8 mouse cellular contexts compared by ENCODE assay signal in genomic region chr19:5051031-5051430, GRCm38 (mm10). TPM values are rescaled to one million over a fixed set of nuclear protein-coding genes. Genes with fewer than 3 reads are reported as not detected.
DNase-seq lines count a peak whose midpoint lies in the region; ATAC-seq lines count a peak whose summit lies in the region.

No protein-coding gene starts in this region.

- H3K9ac ChIP-seq in kidney, embryonic 14.5 days (ENCODE audit: low read depth, low read length) = peak overlapping the region; percentile 44; the same call in 1 of the 2 replicates
- H3K9ac ChIP-seq in hindbrain, embryonic 13.5 days = peak overlapping the region; percentile 39; the same call in 1 of the 2 replicates
- 0 out of 2 replicates have a peak overlapping the region, but pooled peaks have one; percentile 9 for H3K9ac ChIP-seq in midbrain, embryonic 14.5 days (replicated peaks; ENCODE audit: low read length)

- peak; percentile 13; the same call in 1 of the 2 replicates for ATAC-seq in kidney, embryonic 14.5 days (ENCODE audit: low FRiP score, low TSS enrichment)
- no peak for ATAC-seq in hindbrain, embryonic 13.5 days (ENCODE audit: low FRiP score)
- ATAC-seq in midbrain, embryonic 14.5 days (ENCODE audit: low FRiP score, low TSS enrichment) = no peak

- no peaks in the 10 kb centered on the region for H3K9me3 ChIP-seq in kidney, embryonic 14.5 days (ENCODE audit: control insufficient read depth, low read length)
- H3K9me3 ChIP-seq in hindbrain, embryonic 13.5 days = no peaks in the 10 kb centered on the region
- H3K9me3 ChIP-seq in midbrain, embryonic 14.5 days (ENCODE audit: control insufficient read depth, low read length) = no peaks in the 10 kb centered on the region

- peaks cover 23% of the 10 kb centered on the region for H3K36me3 ChIP-seq in kidney, embryonic 14.5 days (ENCODE audit: control insufficient read depth, insufficient read depth, low read length)
- H3K36me3 ChIP-seq in hindbrain, embryonic 13.5 days = peaks cover 40% of the 10 kb centered on the region
- H3K36me3 ChIP-seq in midbrain, embryonic 14.5 days (ENCODE audit: control insufficient read depth, insufficient read depth, low read length) = peaks cover 35% of the 10 kb centered on the region

- peak overlapping the region; percentile 29; the same call in 1 of the 2 replicates for H3K4me3 ChIP-seq in kidney, embryonic 14.5 days (ENCODE audit: low read length)
- peak overlapping the region; percentile 55 for H3K4me3 ChIP-seq in brown adipose tissue, adult 24 weeks (ENCODE audit: insufficient read depth, low read depth, low read length)
- peak overlapping the region; percentile 7; the same call in 1 of the 2 replicates for H3K4me3 ChIP-seq in hindbrain, embryonic 13.5 days
- H3K4me3 ChIP-seq in midbrain, embryonic 14.5 days (replicated peaks; ENCODE audit: low read depth, low read length) = no peak overlapping the region

- 13% methylated on average over 17 of the region's 17 CpGs for WGBS in kidney, embryonic 14.5 days
- WGBS in hindbrain, embryonic 13.5 days = 12% methylated on average over 17 of the region's 17 CpGs
- WGBS in midbrain, embryonic 14.5 days = 6% methylated on average over 17 of the region's 17 CpGs

- peak overlapping the region; percentile 36 for H3K4me2 ChIP-seq in kidney, embryonic 14.5 days (replicated peaks; ENCODE audit: low read depth, low read length)
- H3K4me2 ChIP-seq in hindbrain, embryonic 13.5 days = peak overlapping the region; percentile 17; the same call in 1 of the 2 replicates
- H3K4me2 ChIP-seq in midbrain, embryonic 14.5 days (ENCODE audit: low read length) = no peak overlapping the region

- no peak for DNase-seq in kidney, adult 18-20 months
- DNase-seq in midbrain, embryonic 14.5 days = no peak
- no peak for DNase-seq in urinary bladder, postnatal 25 days (ENCODE audit: low spot score)
- DNase-seq in testis, postnatal 14 days (ENCODE audit: low spot score) = no peak
- no peak for DNase-seq in kidney, adult 9 months

- H3K4me1 ChIP-seq in kidney, embryonic 14.5 days (ENCODE audit: control insufficient read depth, insufficient read depth, low read length) = peaks cover 26% of the 10 kb centered on the region
- H3K4me1 ChIP-seq in brown adipose tissue, adult 24 weeks (ENCODE audit: control insufficient read depth, insufficient read depth, insufficient read length, low read length) = no peaks in the 10 kb centered on the region; the same call in 1 of the 2 replicates
- H3K4me1 ChIP-seq in hindbrain, embryonic 13.5 days (replicated peaks) = peaks cover 18% of the 10 kb centered on the region
- H3K4me1 ChIP-seq in midbrain, embryonic 14.5 days (ENCODE audit: control insufficient read depth, insufficient read depth, low read length) = 0 out of 2 replicates have a peak, but pooled peaks cover 4% of the 10 kb centered on the region

- peaks cover 25% of the 10 kb centered on the region for H3K27me3 ChIP-seq in kidney, embryonic 14.5 days (ENCODE audit: control insufficient read depth, insufficient read depth, low read length)
- H3K27me3 ChIP-seq in hindbrain, embryonic 13.5 days = peaks cover 64% of the 10 kb centered on the region
- H3K27me3 ChIP-seq in midbrain, embryonic 14.5 days (ENCODE audit: control insufficient read depth, insufficient read depth, low read length) = peaks cover 37% of the 10 kb centered on the region

- no peak overlapping the region for H3K27ac ChIP-seq in kidney, embryonic 14.5 days (ENCODE audit: low read depth, low read length)
- no peak overlapping the region for H3K27ac ChIP-seq in brown adipose tissue, adult 24 weeks (replicated peaks; ENCODE audit: low read depth, low read length)
- H3K27ac ChIP-seq in hindbrain, embryonic 13.5 days = no peak overlapping the region
- H3K27ac ChIP-seq in midbrain, embryonic 14.5 days (replicated peaks; ENCODE audit: low read depth, low read length) = no peak overlapping the region

RNA-seq across cellular contexts. Expression of gene Rin1, which starts 0.8 kb away (rescaled TPM):
- polyA plus RNA-seq in kidney, embryonic 14.5 days (2014; fragmentation: Nextera tagmentation; extraction: Ambion mirVana) = 2.5 and 4.8 TPM in 2 replicates
- not detected in 2 replicates for polyA plus RNA-seq in brown adipose tissue, adult 24 weeks (2012; ENCODE audit: insufficient read depth, insufficient read length, missing spikeins)
- 1.1 and 1.5 TPM in 2 replicates for polyA plus RNA-seq in hindbrain, embryonic 13.5 days (2015; fragmentation: Nextera tagmentation; extraction: Ambion mirVana)
- 0.58 and 1.6 TPM in 2 replicates for polyA plus RNA-seq in midbrain, embryonic 14.5 days (2014; fragmentation: Nextera tagmentation; extraction: Ambion mirVana)

RNA-seq across cellular contexts. Expression of gene Brms1, which starts 9.9 kb away (rescaled TPM):
- 43.3 and 57.5 TPM in 2 replicates for polyA plus RNA-seq in kidney, embryonic 14.5 days (2014; fragmentation: Nextera tagmentation; extraction: Ambion mirVana)
- 9.8 and 15.1 TPM in 2 replicates for polyA plus RNA-seq in brown adipose tissue, adult 24 weeks (2012; ENCODE audit: insufficient read depth, insufficient read length, missing spikeins)
- polyA plus RNA-seq in hindbrain, embryonic 13.5 days (2015; fragmentation: Nextera tagmentation; extraction: Ambion mirVana) = 46.0 and 48.2 TPM in 2 replicates
- 32.0 and 39.0 TPM in 2 replicates for polyA plus RNA-seq in midbrain, embryonic 14.5 days (2014; fragmentation: Nextera tagmentation; extraction: Ambion mirVana)

RNA-seq across cellular contexts. Expression of gene AC124502.3, which starts 12.3 kb away (rescaled TPM):
- polyA plus RNA-seq in kidney, embryonic 14.5 days (2014; fragmentation: Nextera tagmentation; extraction: Ambion mirVana) = 1.2 and 1.5 TPM in 2 replicates
- 2.0 and 3.8 TPM in 2 replicates for polyA plus RNA-seq in brown adipose tissue, adult 24 weeks (2012; ENCODE audit: insufficient read depth, insufficient read length, missing spikeins)
- 3.9 and 5.9 TPM in 2 replicates for polyA plus RNA-seq in hindbrain, embryonic 13.5 days (2015; fragmentation: Nextera tagmentation; extraction: Ambion mirVana)
- 1.5 and 1.6 TPM in 2 replicates for polyA plus RNA-seq in midbrain, embryonic 14.5 days (2014; fragmentation: Nextera tagmentation; extraction: Ambion mirVana)

RNA-seq across cellular contexts. Expression of gene B4gat1, which starts 12.4 kb away (rescaled TPM):
- polyA plus RNA-seq in kidney, embryonic 14.5 days (2014; fragmentation: Nextera tagmentation; extraction: Ambion mirVana) = 35.7 and 44.8 TPM in 2 replicates
- 9.3 and 10.3 TPM in 2 replicates for polyA plus RNA-seq in brown adipose tissue, adult 24 weeks (2012; ENCODE audit: insufficient read depth, insufficient read length, missing spikeins)
- 61.2 and 66.0 TPM in 2 replicates for polyA plus RNA-seq in hindbrain, embryonic 13.5 days (2015; fragmentation: Nextera tagmentation; extraction: Ambion mirVana)
- polyA plus RNA-seq in midbrain, embryonic 14.5 days (2014; fragmentation: Nextera tagmentation; extraction: Ambion mirVana) = 69.7 and 77.4 TPM in 2 replicates

RNA-seq across cellular contexts. Expression of gene Cd248, which starts 16.8 kb away (rescaled TPM):
- polyA plus RNA-seq in kidney, embryonic 14.5 days (2014; fragmentation: Nextera tagmentation; extraction: Ambion mirVana) = 44.2 and 57.9 TPM in 2 replicates
- polyA plus RNA-seq in brown adipose tissue, adult 24 weeks (2012; ENCODE audit: insufficient read depth, insufficient read length, missing spikeins) = 10.7 and 24.4 TPM in 2 replicates
- 19.1 and 20.4 TPM in 2 replicates for polyA plus RNA-seq in hindbrain, embryonic 13.5 days (2015; fragmentation: Nextera tagmentation; extraction: Ambion mirVana)
- polyA plus RNA-seq in midbrain, embryonic 14.5 days (2014; fragmentation: Nextera tagmentation; extraction: Ambion mirVana) = 6.2 and 20.4 TPM in 2 replicates
